Mouse (Mus musculus): ENCODE data around the gene Alox12. TPM values are rescaled to one million over a fixed set of nuclear protein-coding genes. Genes with fewer than 3 reads are reported as not detected.

The Alox12 gene
- total RNA-seq, 1 experiment: 0.49 TPM

- Histone ChIP-seq H3K36me3 (ENCODE audit: control insufficient read depth, insufficient read depth, low read length, poor library complexity, severe bottlenecking) (peaks cover 5% of the 10 kb centered on the region; the same call in 1 of the 2 replicates), H3K4me1 (ENCODE audit: control insufficient read depth in 2 of 2, insufficient read depth in 2 of 2, low read length in 2 of 2, poor library complexity in 1 of 2) (peaks cover 2 to 26% of the 10 kb centered on the region in 2 experiments; a peak in 3 of 4 replicates), H3K27ac (ENCODE audit: insufficient read depth, low read depth, low read length, poor library complexity, severe bottlenecking) (no peak overlapping the region), H3K9ac (ENCODE audit: insufficient read depth, low read depth, low read length, poor library complexity, severe bottlenecking) (no peak overlapping the region), H3K4me3 (ENCODE audit: insufficient read depth in 1 of 2, low read depth in 1 of 2, low read length in 2 of 2, poor library complexity in 1 of 2, severe bottlenecking in 1 of 2) (no peak overlapping the region), H3K9me3 (ENCODE audit: control insufficient read depth, insufficient read depth, low read depth, low read length) (no peaks in the 10 kb centered on the region)
- DNase-seq (ENCODE audit: low read depth, low spot score): no peak
- TF ChIP-seq HCFC1 (IDR thresholded peaks at IDR 0.05; ENCODE audit: borderline replicate concordance, insufficient read depth, low read length): no peak
- in situ Hi-C loops (cut with MboI; ENCODE audit: low sequenced_read_pairs in 2 of 2, unreplicated experiment in 2 of 2): no loop called here
These were observed 31.4 kb downstream of the Alox12 start for GRCm38 (mm10) chr11:70223724-70224123.

- Histone ChIP-seq H3K9ac (ENCODE audit: insufficient read depth, low read depth, low read length, poor library complexity, severe bottlenecking) (peak overlapping the region; percentile 54), H3K4me1 (ENCODE audit: control insufficient read depth in 2 of 2, insufficient read depth in 2 of 2, low read length in 2 of 2, poor library complexity in 1 of 2) (peaks cover 2 to 18% of the 10 kb centered on the region in 2 experiments; a peak in 3 of 4 replicates)
These were observed 33.3 kb downstream of the Alox12 start for GRCm38 (mm10) chr11:70221603-70222500.

GRCm38 (mm10) chr11:70220731-70221602 lies 34.2 kb downstream of the Alox12 start, which contains the start of gene Slc16a13:
Slc16a13 (minus strand) TSS chr11:70221064.
- H3K27ac ChIP-seq (ENCODE audit: insufficient read depth, low read depth, low read length, poor library complexity, severe bottlenecking): peak within 1 kb of the TSS; percentile 14; the same call in 1 of the 2 replicates
- peak; percentile 98 for DNase-seq (ENCODE audit: low read depth, low spot score)
- TF ChIP-seq ZC3H11A (IDR thresholded peaks at IDR 0.05; ENCODE audit: borderline replicate concordance, low read depth, low read length): no peak
- 0 out of 2 replicates have a peak, but pooled peaks have one; percentile 34 for TF ChIP-seq HCFC1 (IDR thresholded peaks at IDR 0.05; ENCODE audit: borderline replicate concordance, insufficient read depth, low read length)
- H3K4me1 ChIP-seq (ENCODE audit: control insufficient read depth in 2 of 2, insufficient read depth in 2 of 2, low read length in 2 of 2, poor library complexity in 1 of 2): peaks cover 2 to 15% of the 10 kb centered on the region in 2 experiments; a peak in 2 of 4 replicates
- in situ Hi-C loops (cut with MboI; ENCODE audit: low sequenced_read_pairs in 2 of 2, unreplicated experiment in 2 of 2): no loop called here
- H3K36me3 ChIP-seq (ENCODE audit: control insufficient read depth, insufficient read depth, low read length, poor library complexity, severe bottlenecking): peaks cover 14% of the 10 kb centered on the region
- H3K9me3 ChIP-seq (ENCODE audit: control insufficient read depth, insufficient read depth, low read depth, low read length): no peaks in the 10 kb centered on the region
- peak within 1 kb of the TSS; percentile 61 to 67 for H3K4me3 ChIP-seq (ENCODE audit: insufficient read depth in 1 of 2, low read depth in 1 of 2, low read length in 2 of 2, poor library complexity in 1 of 2, severe bottlenecking in 1 of 2)
- H3K9ac ChIP-seq (ENCODE audit: insufficient read depth, low read depth, low read length, poor library complexity, severe bottlenecking): peak within 1 kb of the TSS; percentile 66

More at GRCm38 (mm10) chr11:70221603-70222500, 33.3 kb downstream of the Alox12 start:
- H3K9me3 ChIP-seq (ENCODE audit: control insufficient read depth, insufficient read depth, low read depth, low read length): no peaks in the 10 kb centered on the region
- TF ChIP-seq HCFC1 (IDR thresholded peaks at IDR 0.05; ENCODE audit: borderline replicate concordance, insufficient read depth, low read length) (no peak), MAFK (IDR thresholded peaks at IDR 0.05; ENCODE audit: insufficient read depth, low read depth, low read length) (no peak), ZC3H11A (IDR thresholded peaks at IDR 0.05; ENCODE audit: borderline replicate concordance, low read depth, low read length) (no peak), CHD2 (IDR thresholded peaks at IDR 0.05; ENCODE audit: low read depth, low read length) (no peak), ZNF384 (IDR thresholded peaks at IDR 0.05; ENCODE audit: low read depth, low read length) (no peak)
- H3K36me3 ChIP-seq (ENCODE audit: control insufficient read depth, insufficient read depth, low read length, poor library complexity, severe bottlenecking): peaks cover 11% of the 10 kb centered on the region
- no peak overlapping the region for H3K27ac ChIP-seq (ENCODE audit: insufficient read depth, low read depth, low read length, poor library complexity, severe bottlenecking)
- DNase-seq (ENCODE audit: low read depth, low spot score): no peak
- in situ Hi-C loops (cut with MboI; ENCODE audit: low sequenced_read_pairs in 2 of 2, unreplicated experiment in 2 of 2): no loop called here
- H3K4me3 ChIP-seq (ENCODE audit: insufficient read depth in 1 of 2, low read depth in 1 of 2, low read length in 2 of 2, poor library complexity in 1 of 2, severe bottlenecking in 1 of 2): peak overlapping the region; percentile 56 to 57

GRCm38 (mm10) chr11:70220323-70220722 lies 34.8 kb downstream of the Alox12 start:
- TF ChIP-seq HCFC1 (IDR thresholded peaks at IDR 0.05; ENCODE audit: borderline replicate concordance, insufficient read depth, low read length) (no peak), ZNF384 (IDR thresholded peaks at IDR 0.05; ENCODE audit: low read depth, low read length) (no peak), MAFK (IDR thresholded peaks at IDR 0.05; ENCODE audit: insufficient read depth, low read depth, low read length) (no peak), ZC3H11A (IDR thresholded peaks at IDR 0.05; ENCODE audit: borderline replicate concordance, low read depth, low read length) (no peak), CHD2 (IDR thresholded peaks at IDR 0.05; ENCODE audit: low read depth, low read length) (no peak)
- peaks cover 2 to 15% of the 10 kb centered on the region in 2 experiments; a peak in 2 of 4 replicates for H3K4me1 ChIP-seq (ENCODE audit: control insufficient read depth in 2 of 2, insufficient read depth in 2 of 2, low read length in 2 of 2, poor library complexity in 1 of 2)
- H3K36me3 ChIP-seq (ENCODE audit: control insufficient read depth, insufficient read depth, low read length, poor library complexity, severe bottlenecking): peaks cover 14% of the 10 kb centered on the region
- no peaks in the 10 kb centered on the region for H3K9me3 ChIP-seq (ENCODE audit: control insufficient read depth, insufficient read depth, low read depth, low read length)
- peak overlapping the region; percentile 66 for H3K9ac ChIP-seq (ENCODE audit: insufficient read depth, low read depth, low read length, poor library complexity, severe bottlenecking)
- DNase-seq (ENCODE audit: low read depth, low spot score): no peak
- peak overlapping the region; percentile 61 to 67 for H3K4me3 ChIP-seq (ENCODE audit: insufficient read depth in 1 of 2, low read depth in 1 of 2, low read length in 2 of 2, poor library complexity in 1 of 2, severe bottlenecking in 1 of 2)
- peak overlapping the region; percentile 14; the same call in 1 of the 2 replicates for H3K27ac ChIP-seq (ENCODE audit: insufficient read depth, low read depth, low read length, poor library complexity, severe bottlenecking)
- in situ Hi-C loops (cut with MboI; ENCODE audit: low sequenced_read_pairs in 2 of 2, unreplicated experiment in 2 of 2): no loop called here
